9 mouse cellular contexts compared by ENCODE assay signal in the genomic region with DNA sequence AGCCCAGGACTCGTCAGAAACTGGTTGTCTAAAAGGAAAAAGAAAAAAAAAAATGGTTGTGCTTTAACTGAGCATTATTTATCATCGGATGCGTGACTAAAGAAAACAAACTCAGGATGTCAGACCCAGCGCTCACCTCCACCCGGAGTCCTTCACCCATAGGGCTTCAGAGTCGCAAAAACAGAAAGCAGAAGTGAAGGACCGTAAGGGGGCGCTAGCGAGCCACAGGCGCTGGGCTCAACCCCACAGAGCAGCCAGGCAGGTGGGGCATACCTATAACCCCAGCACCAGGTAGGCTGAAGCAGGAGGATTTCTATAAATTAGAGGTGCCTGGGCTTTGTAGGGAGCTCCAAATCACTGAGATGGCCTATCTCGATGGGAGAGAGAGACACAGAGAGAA. TPM values are rescaled to one million over a fixed set of nuclear protein-coding genes. Genes with fewer than 3 reads are reported as not detected.
DNase-seq lines count a peak whose midpoint lies in the region; ATAC-seq and TF ChIP-seq lines count a peak whose summit lies in the region.
"Had no signal": no experiment of that assay in that cellular context is flagged by ENCODE, and none has a peak within 500 bp of the region (broad histone marks: within the 10 kb centered on the region; RNA-seq: fewer than 3 reads in every experiment).

No protein-coding gene starts in this region.

- H3K4me1 ChIP-seq in midbrain, embryonic 15.5 days, result peaks cover 13% of the 10 kb centered on the region; the same call in 1 of the 2 replicates

- H3K27ac ChIP-seq in left cerebral cortex, adult 2 months, result no peak overlapping the region
- H3K27ac ChIP-seq in midbrain, embryonic 15.5 days, result no peak overlapping the region
- H3K27ac ChIP-seq: liver, embryonic 15.5 days had no signal

- WGBS in midbrain, embryonic 15.5 days, result 66% methylated on average over 11 of the region's 11 CpGs

- peak; percentile 37 for TF ChIP-seq CTCF in left cerebral cortex, adult 2 months (IDR thresholded peaks at IDR 0.05)

- H3K27me3 ChIP-seq in midbrain, embryonic 15.5 days (replicated peaks), result peaks cover 4% of the 10 kb centered on the region; the same call in 1 of the 2 replicates

- H3K4me2 ChIP-seq in midbrain, embryonic 15.5 days, result no peak overlapping the region
- H3K4me2 ChIP-seq: liver, embryonic 15.5 days had no signal

- no peak for ATAC-seq in CD4-positive, CD25-positive, alpha-beta regulatory T cell, adult 4 months
- ATAC-seq in hematopoietic stem cell, adult 5-6 weeks (replicated peaks in 1 of 2; ENCODE audit: insufficient read depth in 1 of 2, low FRiP score in 2 of 2, low TSS enrichment in 1 of 2, low read depth in 1 of 2, poor library complexity in 2 of 2, severe bottlenecking in 2 of 2), result peak; percentile 14 to 34; a peak in 1 of 4 replicates
- ATAC-seq in megakaryocyte-erythroid progenitor cell, adult 5-6 weeks (replicated peaks; ENCODE audit: low FRiP score, low TSS enrichment, poor library complexity, severe bottlenecking), result peak; percentile 49; the same call in 1 of the 2 replicates
- no peak for ATAC-seq in midbrain, embryonic 15.5 days (replicated peaks)

- no peaks in the 10 kb centered on the region for H3K36me3 ChIP-seq in midbrain, embryonic 15.5 days (replicated peaks)
- H3K36me3 ChIP-seq: liver, embryonic 15.5 days had no signal

- no peaks in the 10 kb centered on the region for H3K9me3 ChIP-seq in midbrain, embryonic 15.5 days
- H3K9me3 ChIP-seq: liver, embryonic 15.5 days had no signal

- DNase-seq in CD4-positive, CD25-positive, alpha-beta regulatory T cell, adult 2 months (ENCODE audit: low read depth, low spot score), result peak; percentile 27
- DNase-seq in left cerebral cortex, adult 2 months (ENCODE audit: extremely low spot score in 1 of 2, low spot score in 2 of 2), result no peak
- no peak for DNase-seq in left cerebral cortex, postnatal 25 days (ENCODE audit: low spot score in 2 of 2)
- no peak for DNase-seq in T-cell, adult 2 months (ENCODE audit: low spot score)

- H3K4me3 ChIP-seq in left cerebral cortex, adult 2 months, result no peak overlapping the region
- no peak overlapping the region for H3K4me3 ChIP-seq in midbrain, embryonic 15.5 days
- H3K4me3 ChIP-seq: liver, embryonic 15.5 days had no signal

- no peak overlapping the region for H3K9ac ChIP-seq in midbrain, embryonic 15.5 days
- H3K9ac ChIP-seq: liver, embryonic 15.5 days had no signal

- intact Hi-C loops in left cerebral cortex, adult 2 months (cut with DNase I), result no loop called here
- intact Hi-C loops in left cerebral cortex, postnatal 25 days (cut with DNase I), result no loop called here

RNA-seq across cellular contexts. Expression of gene Dnajc11, which starts 32.1 kb away (rescaled TPM):
- polyA plus RNA-seq in CD4-positive, CD25-positive, alpha-beta regulatory T cell, adult 4 months (2017; shearing (Covaris generic)), result 10 to 100 TPM; 25.8 to 42.0 TPM
- 10 to 100 TPM; 61.8 to 66.6 TPM for total RNA-seq in left cerebral cortex, adult 2 months (2021)
- 10 to 100 TPM; 61.6 to 62.3 TPM for total RNA-seq in left cerebral cortex, postnatal 25 days (2021)
- 47.3 and 83.1 TPM in 2 replicates for total RNA-seq in hematopoietic stem cell, adult 5-6 weeks (2017)
- total RNA-seq in megakaryocyte-erythroid progenitor cell, adult 5-6 weeks (2014; fragmentation: Nextera tagmentation), result 108 and 114 TPM in 2 replicates
- 85.8 and 110 TPM in 2 replicates for total RNA-seq in megakaryocyte-erythroid progenitor cell, adult 5-6 weeks (2017)
- polyA plus RNA-seq in midbrain, embryonic 15.5 days (2015; fragmentation: Nextera tagmentation; extraction: Ambion mirVana), result 89.4 and 92.5 TPM in 2 replicates

RNA-seq across cellular contexts. Expression of gene Camta1, which starts 39.7 kb away (rescaled TPM):
- 10 to 100 TPM; 32.6 to 41.5 TPM for polyA plus RNA-seq in CD4-positive, CD25-positive, alpha-beta regulatory T cell, adult 4 months (2017; shearing (Covaris generic))
- 100 to 1,000 TPM; 242 to 255 TPM for total RNA-seq in left cerebral cortex, adult 2 months (2021)
- total RNA-seq in left cerebral cortex, postnatal 25 days (2021), result 100 to 1,000 TPM; 193 to 222 TPM
- total RNA-seq in hematopoietic stem cell, adult 5-6 weeks (2017), result 11.6 and 60.5 TPM in 2 replicates
- 68.4 and 92.8 TPM in 2 replicates for total RNA-seq in megakaryocyte-erythroid progenitor cell, adult 5-6 weeks (2014; fragmentation: Nextera tagmentation)
- 23.0 and 52.1 TPM in 2 replicates for total RNA-seq in megakaryocyte-erythroid progenitor cell, adult 5-6 weeks (2017)
- 145 and 156 TPM in 2 replicates for polyA plus RNA-seq in midbrain, embryonic 15.5 days (2015; fragmentation: Nextera tagmentation; extraction: Ambion mirVana)

Comparison
In these comparisons a context has a peak if more than half of its experiments do, and no peak if none do; other contexts are left out.
1. ATAC-seq: peak in hematopoietic stem cell, adult 5-6 weeks (2 of 2) and megakaryocyte-erythroid progenitor cell, adult 5-6 weeks (single experiment); none in CD4-positive, CD25-positive, alpha-beta regulatory T cell, adult 4 months (single experiment) and midbrain, embryonic 15.5 days (single experiment).